Mouse (Mus musculus) liver, embryonic 14.5 days (tissue): Measurements from ENCODE around the gene 1190007I07Rik. TPM values are rescaled to one million over a fixed set of nuclear protein-coding genes. Genes with fewer than 3 reads are reported as not detected.
"Not testable (repeated sequence)": the region's sequence is repeated elsewhere in the genome, so short reads cannot be mapped to it uniquely, and the experiment has no call there.

Source experiments
- ATAC-seq: fragments of 200-750 bp; cut with Nextera tagmentation; 2 replicates; pipeline ENCODE4 v1.8.0; 2017; ENCODE audit warnings: moderate number of reproducible peaks, mild to moderate bottlenecking, moderate library complexity; ENCODE audit not compliant: insufficient read depth
- DNase-seq, 3 experiments: peaks; one replicate each; pipeline ENCODE4 v3.0.0-alpha.2; 2012 to 2013; ENCODE audit warnings: low read depth in 3 of 3, low spot score in 3 of 3
- H3K27ac ChIP-seq: fragments of 300-500 bp; sonication (generic); 2 replicates; pipeline ENCODE4 v1.5.1; 2014; ENCODE audit warnings: moderate library complexity, mild to moderate bottlenecking, control low read depth, inconsistent platforms
- H3K27me3 ChIP-seq: fragments of 300-500 bp; sonication (generic); 2 replicates; pipeline ENCODE4 v1.6.1; 2014; ENCODE audit warnings: mild to moderate bottlenecking, low read length, moderate library complexity; ENCODE audit not compliant: control insufficient read depth, insufficient read depth
- H3K36me3 ChIP-seq: fragments of 300-500 bp; sonication (generic); replicated peaks from 2 replicates; pipeline ENCODE4 v1.6.1; 2014; ENCODE audit warnings: low read depth; ENCODE audit not compliant: control insufficient read depth, insufficient read depth
- H3K4me1 ChIP-seq, 2 experiments: fragments of 200-500 bp in 1 of 2; fragments of 300-500 bp in 1 of 2; sonication (generic) in 1 of 2; replicated peaks; 2 replicates each; pipeline ENCODE4 v1.6.1; 2012 to 2014; ENCODE audit warnings: antibody characterized with exemption in 1 of 2, inconsistent platforms in 1 of 2, low read length in 1 of 2; ENCODE audit not compliant: control insufficient read depth in 2 of 2, insufficient read depth in 2 of 2
- H3K4me2 ChIP-seq: fragments of 300-500 bp; sonication (generic); 2 replicates; pipeline ENCODE4 v1.6.1; 2014; ENCODE audit warnings: low read depth, mild to moderate bottlenecking, control low read depth, moderate library complexity
- H3K4me3 ChIP-seq, 2 experiments: fragments of 200-500 bp in 1 of 2; fragments of 300-500 bp in 1 of 2; sonication (generic) in 1 of 2; 2 replicates each; pipeline ENCODE4 v1.5.1; 2012 to 2014; ENCODE audit warnings: low read depth in 2 of 2, low read length in 2 of 2, mild to moderate bottlenecking in 2 of 2, control low read depth in 1 of 2, inconsistent platforms in 1 of 2, moderate library complexity in 1 of 2; ENCODE audit not compliant: insufficient read depth in 1 of 2
- H3K9ac ChIP-seq: fragments of 300-500 bp; sonication (generic); replicated peaks from 2 replicates; pipeline ENCODE4 v1.6.1; 2014; ENCODE audit warnings: mild to moderate bottlenecking, control low read depth, moderate library complexity
- H3K9me3 ChIP-seq: fragments of 300-500 bp; sonication (generic); 2 replicates; pipeline ENCODE4 v1.6.1; 2016; ENCODE audit warnings: low read length, mixed read lengths; ENCODE audit not compliant: control insufficient read depth
- CTCF ChIP-seq: IDR thresholded peaks from 2 replicates; pipeline ENCODE4 v1.5.1; 2016; ENCODE audit warnings: antibody characterized with exemption, low read depth, control low read depth
- EP300 ChIP-seq: IDR thresholded peaks from 2 replicates; pipeline ENCODE4 v1.6.1; 2016; ENCODE audit warnings: antibody characterized with exemption, low read depth
- WGBS: fragments of 180-500 bp; shearing (Covaris S2); extraction: QIAGEN DNeasy Blood & Tissue Kit; methylation state at CpG from one replicate; pipeline ENCODE4 v1.1.7; 2014; ENCODE audit not compliant: insufficient replicate concordance; 5-methylcytosine and 5-hydroxymethylcytosine counted together
- polyA plus RNA-seq, 2 experiments: library from polyadenylated mRNA; depleted of rRNA in 1 of 2; stranded (reverse) in 1 of 2; unstranded in 1 of 2; fragments of >200 nt; fragmentation: Nextera tagmentation in 1 of 2; extraction: Ambion mirVana in 1 of 2; gene quantifications; 2 replicates each; pipeline versions ENCODE4 v1.2.1 to v1.2.3; 2012 to 2014

1190007I07Rik gene
- polyA plus RNA-seq, 2 experiments, result 25.9 to 35.6 TPM

- Histone ChIP-seq H3K9me3 (no peaks in the 10 kb centered on the region), H3K4me2 (peak overlapping the region; percentile 100), H3K4me1 (peaks cover 11 to 14% of the 10 kb centered on the region in 2 experiments), H3K36me3 (peaks cover 3% of the 10 kb centered on the region; the same call in 1 of the 2 replicates), H3K4me3 (peak overlapping the region; percentile 69 to 91), H3K9ac (peak overlapping the region; percentile 86), H3K27ac (peak overlapping the region; percentile 74), H3K27me3 (no peaks in the 10 kb centered on the region)
- DNase-seq, result peak in 1 of 3 experiments; percentile 33
- WGBS, result 7% methylated on average over 11 of the region's 11 CpGs
- ATAC-seq, result no peak; the same call in none of the 2 replicates
- TF ChIP-seq CTCF (no peak), EP300 (no peak)
Measured at GRCm38 (mm10) chr10:82629111-82629585, 6.1 kb upstream of the 1190007I07Rik start.

GRCm38 (mm10) chr10:82623553-82623932 is 515 bp upstream of the 1190007I07Rik start:
- Histone ChIP-seq H3K4me3 (peak overlapping the region; percentile 76 to 85), H3K4me2 (peak overlapping the region; percentile 81), H3K9ac (peak overlapping the region; percentile 16; the same call in 1 of the 2 replicates), H3K27ac (peak overlapping the region; percentile 17; the same call in 1 of the 2 replicates)
- ATAC-seq, result peak; percentile 6; the same call in 1 of the 2 replicates
- DNase-seq, H3K27me3 ChIP-seq, H3K4me1 ChIP-seq, H3K9me3 ChIP-seq, H3K36me3 ChIP-seq: not testable (repeated sequence)
- WGBS, result 3% methylated on average over 2 of the region's 2 CpGs

GRCm38 (mm10) chr10:82622235-82622634 is 793 bp downstream of the 1190007I07Rik start:
- H3K27me3 ChIP-seq, result no peaks in the 10 kb centered on the region
- H3K27ac ChIP-seq, result no peak overlapping the region
- WGBS, result 13% methylated on average over 9 of the region's 9 CpGs
- no peaks in the 10 kb centered on the region for H3K9me3 ChIP-seq
- H3K9ac ChIP-seq, result peak overlapping the region; percentile 69
- peak overlapping the region; percentile 81 for H3K4me2 ChIP-seq
- DNase-seq, result no peak
- H3K4me3 ChIP-seq, result peak overlapping the region; percentile 76 to 85
- no peaks in the 10 kb centered on the region for H3K36me3 ChIP-seq
- peaks cover 0 to 4% of the 10 kb centered on the region in 2 experiments; a peak in 1 of 4 replicates for H3K4me1 ChIP-seq
- 0 out of 2 replicates have a peak, but pooled peaks have one; percentile 5 for ATAC-seq
- no peak for TF ChIP-seq CTCF
- no peak for TF ChIP-seq EP300

GRCm38 (mm10) chr10:82594421-82594820 is 28.6 kb downstream of the 1190007I07Rik start:
- H3K9me3 ChIP-seq, H3K4me2 ChIP-seq, ATAC-seq, H3K27me3 ChIP-seq, H3K4me3 ChIP-seq, DNase-seq, H3K4me1 ChIP-seq, H3K36me3 ChIP-seq, H3K27ac ChIP-seq, H3K9ac ChIP-seq: not testable (repeated sequence)
- 42% methylated on average over 4 of the region's 4 CpGs for WGBS

GRCm38 (mm10) chr10:82589673-82590072 is 33.4 kb downstream of the 1190007I07Rik start:
- ATAC-seq, H3K27ac ChIP-seq, DNase-seq, H3K4me1 ChIP-seq, H3K9ac ChIP-seq, H3K36me3 ChIP-seq, H3K4me3 ChIP-seq, H3K4me2 ChIP-seq, H3K9me3 ChIP-seq, H3K27me3 ChIP-seq: not testable (repeated sequence)
- 75% methylated on average over 9 of the region's 9 CpGs for WGBS

GRCm38 (mm10) chr10:82571091-82571490 is 51.9 kb downstream of the 1190007I07Rik start:
- ATAC-seq, H3K4me1 ChIP-seq, DNase-seq, H3K36me3 ChIP-seq, H3K27me3 ChIP-seq, H3K9me3 ChIP-seq, H3K4me3 ChIP-seq, H3K27ac ChIP-seq, H3K9ac ChIP-seq, H3K4me2 ChIP-seq: not testable (repeated sequence)
- 82% methylated on average over 11 of the region's 11 CpGs for WGBS

Other genes starting within 250 kb of the 1190007I07Rik start
- gene Gm1553, start 130.6 kb downstream of the 1190007I07Rik start, polyA plus RNA-seq (2012; rRNA removed), result not detected in 2 replicates
- gene Gm1553, start 130.6 kb downstream of the 1190007I07Rik start, polyA plus RNA-seq (2014; fragmentation: Nextera tagmentation; extraction: Ambion mirVana), result not detected in 2 replicates
- gene Tdg, start 6.6 kb upstream of the 1190007I07Rik start, polyA plus RNA-seq (2012; rRNA removed), result 13.8 and 21.3 TPM in 2 replicates
- gene Tdg, start 6.6 kb upstream of the 1190007I07Rik start, polyA plus RNA-seq (2014; fragmentation: Nextera tagmentation; extraction: Ambion mirVana), result 33.0 and 38.8 TPM in 2 replicates
- 0.12 and 0.23 TPM in 2 replicates for gene Glt8d2, start 67.4 kb upstream of the 1190007I07Rik start, polyA plus RNA-seq (2012; rRNA removed)
- 0.27 and 0.35 TPM in 2 replicates for gene Glt8d2, start 67.4 kb upstream of the 1190007I07Rik start, polyA plus RNA-seq (2014; fragmentation: Nextera tagmentation; extraction: Ambion mirVana)
- 5.0 and 6.5 TPM in 2 replicates for gene Hcfc2, start 72.9 kb upstream of the 1190007I07Rik start, polyA plus RNA-seq (2012; rRNA removed)
- gene Hcfc2, start 72.9 kb upstream of the 1190007I07Rik start, polyA plus RNA-seq (2014; fragmentation: Nextera tagmentation; extraction: Ambion mirVana), result 9.0 and 10.7 TPM in 2 replicates
- gene Nfyb, start 140.9 kb upstream of the 1190007I07Rik start, polyA plus RNA-seq (2012; rRNA removed), result 14.4 and 22.0 TPM in 2 replicates
- 31.9 and 32.4 TPM in 2 replicates for gene Nfyb, start 140.9 kb upstream of the 1190007I07Rik start, polyA plus RNA-seq (2014; fragmentation: Nextera tagmentation; extraction: Ambion mirVana)
- gene Txnrd1, start 210.7 kb upstream of the 1190007I07Rik start, polyA plus RNA-seq (2012; rRNA removed), result 23.5 and 33.6 TPM in 2 replicates
- gene Txnrd1, start 210.7 kb upstream of the 1190007I07Rik start, polyA plus RNA-seq (2014; fragmentation: Nextera tagmentation; extraction: Ambion mirVana), result 44.6 and 53.1 TPM in 2 replicates
- 0.17 and 0.33 TPM in 2 replicates for gene Eid3, start 243.4 kb upstream of the 1190007I07Rik start, polyA plus RNA-seq (2012; rRNA removed)
- gene Eid3, start 243.4 kb upstream of the 1190007I07Rik start, polyA plus RNA-seq (2014; fragmentation: Nextera tagmentation; extraction: Ambion mirVana), result 0.10 TPM in 1 of 2 replicates, not detected in the other